Mouse (Mus musculus) forebrain, embryonic 13.5 days (tissue): ENCODE data around the gene Syt9. TPM values are rescaled to one million over a fixed set of nuclear protein-coding genes. Genes with fewer than 3 reads are reported as not detected.
A peak's percentile ranks its signal among the peaks of the same experiment; 100 is the strongest.

Experiments
- ATAC-seq: fragments of 200-750 bp; cut with Nextera tagmentation; 2 replicates; pipeline ENCODE4 v1.8.0; 2017
- H3K27ac ChIP-seq: fragments of 300-500 bp; sonication (generic); 2 replicates; pipeline ENCODE4 v1.5.1; 2015; ENCODE audit warnings: inconsistent platforms, mild to moderate bottlenecking, moderate library complexity
- H3K27me3 ChIP-seq: fragments of 300-500 bp; sonication (generic); 2 replicates; pipeline ENCODE4 v1.6.1; 2015; ENCODE audit warnings: mild to moderate bottlenecking, inconsistent platforms
- H3K36me3 ChIP-seq: fragments of 300-500 bp; sonication (generic); 2 replicates; pipeline ENCODE4 v1.6.1; 2015; ENCODE audit warnings: mild to moderate bottlenecking, inconsistent platforms; ENCODE audit not compliant: poor library complexity, severe bottlenecking
- H3K4me1 ChIP-seq: fragments of 300-500 bp; sonication (generic); 2 replicates; pipeline ENCODE4 v1.6.1; 2015; ENCODE audit warnings: inconsistent platforms
- H3K4me2 ChIP-seq: fragments of 300-500 bp; sonication (generic); 2 replicates; pipeline ENCODE4 v1.6.1; 2015; ENCODE audit warnings: inconsistent platforms, mild to moderate bottlenecking, moderate library complexity
- H3K4me3 ChIP-seq: fragments of 300-500 bp; sonication (generic); 2 replicates; pipeline ENCODE4 v1.5.1; 2015; ENCODE audit warnings: mild to moderate bottlenecking, inconsistent platforms
- H3K9ac ChIP-seq: fragments of 300-500 bp; sonication (generic); 2 replicates; pipeline ENCODE4 v1.6.1; 2015; ENCODE audit warnings: mild to moderate bottlenecking, inconsistent platforms
- H3K9me3 ChIP-seq: fragments of 300-500 bp; sonication (generic); replicated peaks from 2 replicates; pipeline ENCODE4 v1.6.1; 2016; ENCODE audit warnings: inconsistent platforms
- WGBS: fragments of 180-500 bp; shearing (Covaris S2); methylation state at CpG from one replicate; pipeline ENCODE4 v1.1.7; 2015; 5-methylcytosine and 5-hydroxymethylcytosine counted together
- polyA plus RNA-seq: library from polyadenylated mRNA; unstranded; fragments of >200 nt; fragmentation: Nextera tagmentation; extraction: Ambion mirVana; gene quantifications from 2 replicates; pipeline ENCODE4 v1.2.1, GENCODE M21; 2015

Gene Syt9
- polyA plus RNA-seq, 1 experiment from 2014 or later = 4.6 TPM

- H3K27me3 ChIP-seq = no peaks in the 10 kb centered on the region
- no peak overlapping the region for H3K9ac ChIP-seq
- H3K4me1 ChIP-seq = no peaks in the 10 kb centered on the region
- 22% methylated on average over 1 of the region's 1 CpGs for WGBS
- peak; percentile 70 for ATAC-seq
- H3K4me2 ChIP-seq = no peak overlapping the region
- H3K9me3 ChIP-seq = no peaks in the 10 kb centered on the region
- no peak overlapping the region for H3K27ac ChIP-seq
- no peaks in the 10 kb centered on the region for H3K36me3 ChIP-seq
- no peak overlapping the region for H3K4me3 ChIP-seq
Measured at GRCm38 (mm10) chr7:107526299-107526698, 155.8 kb downstream of the Syt9 start.

- Histone ChIP-seq H3K27ac (no peak overlapping the region), H3K27me3 (no peaks in the 10 kb centered on the region), H3K4me3 (no peak overlapping the region), H3K4me1 (no peaks in the 10 kb centered on the region), H3K4me2 (no peak overlapping the region), H3K9ac (no peak overlapping the region), H3K9me3 (no peaks in the 10 kb centered on the region), H3K36me3 (no peaks in the 10 kb centered on the region)
- peak; percentile 73 for ATAC-seq
- 70% methylated on average over 3 of the region's 3 CpGs for WGBS
Measured at GRCm38 (mm10) chr7:107528169-107528772, 157.7 kb downstream of the Syt9 start.

GRCm38 (mm10) chr7:107529364-107529763 is 158.8 kb downstream of the Syt9 start:
- no peaks in the 10 kb centered on the region for H3K9me3 ChIP-seq
- H3K4me3 ChIP-seq = no peak overlapping the region
- WGBS = 84% methylated on average over 5 of the region's 5 CpGs
- H3K4me2 ChIP-seq = no peak overlapping the region
- no peak overlapping the region for H3K9ac ChIP-seq
- ATAC-seq = no peak
- H3K27ac ChIP-seq = no peak overlapping the region
- H3K4me1 ChIP-seq = no peaks in the 10 kb centered on the region
- H3K36me3 ChIP-seq = no peaks in the 10 kb centered on the region
- no peaks in the 10 kb centered on the region for H3K27me3 ChIP-seq

GRCm38 (mm10) chr7:107535311-107535710 is 164.8 kb downstream of the Syt9 start:
- H3K9ac ChIP-seq = no peak overlapping the region
- no peak for ATAC-seq
- H3K27ac ChIP-seq = no peak overlapping the region
- 84% methylated on average over 4 of the region's 4 CpGs for WGBS
- H3K4me2 ChIP-seq = no peak overlapping the region
- no peaks in the 10 kb centered on the region for H3K36me3 ChIP-seq
- H3K27me3 ChIP-seq = no peaks in the 10 kb centered on the region
- no peaks in the 10 kb centered on the region for H3K9me3 ChIP-seq
- no peaks in the 10 kb centered on the region for H3K4me1 ChIP-seq
- H3K4me3 ChIP-seq = no peak overlapping the region

- Histone ChIP-seq H3K27ac (no peak overlapping the region), H3K27me3 (no peaks in the 10 kb centered on the region), H3K4me1 (no peaks in the 10 kb centered on the region), H3K36me3 (no peaks in the 10 kb centered on the region), H3K4me2 (no peak overlapping the region), H3K9ac (no peak overlapping the region), H3K9me3 (no peaks in the 10 kb centered on the region), H3K4me3 (no peak overlapping the region)
- no peak for ATAC-seq
- WGBS = 22% methylated on average over 6 of the region's 6 CpGs
Measured at GRCm38 (mm10) chr7:107536516-107536915, 166.0 kb downstream of the Syt9 start.

GRCm38 (mm10) chr7:107540034-107540433 is 169.5 kb downstream of the Syt9 start:
- H3K9me3 ChIP-seq = no peaks in the 10 kb centered on the region
- no peak overlapping the region for H3K9ac ChIP-seq
- H3K4me3 ChIP-seq = no peak overlapping the region
- no peaks in the 10 kb centered on the region for H3K4me1 ChIP-seq
- no peak overlapping the region for H3K4me2 ChIP-seq
- no peak overlapping the region for H3K27ac ChIP-seq
- no peak for ATAC-seq
- H3K27me3 ChIP-seq = no peaks in the 10 kb centered on the region
- 66% methylated on average over 4 of the region's 4 CpGs for WGBS
- no peaks in the 10 kb centered on the region for H3K36me3 ChIP-seq

- Histone ChIP-seq H3K9ac (no peak overlapping the region), H3K36me3 (no peaks in the 10 kb centered on the region), H3K4me2 (no peak overlapping the region), H3K9me3 (no peaks in the 10 kb centered on the region), H3K4me1 (no peaks in the 10 kb centered on the region), H3K27ac (no peak overlapping the region), H3K4me3 (no peak overlapping the region), H3K27me3 (no peaks in the 10 kb centered on the region)
- ATAC-seq = no peak
- 53% methylated on average over 1 of the region's 1 CpGs for WGBS
Measured at GRCm38 (mm10) chr7:107545011-107545410, 174.5 kb downstream of the Syt9 start.

GRCm38 (mm10) chr7:107547872-107548271 is 177.3 kb downstream of the Syt9 start:
- H3K4me3 ChIP-seq = no peak overlapping the region
- no peak overlapping the region for H3K9ac ChIP-seq
- H3K4me2 ChIP-seq = no peak overlapping the region
- H3K27me3 ChIP-seq = no peaks in the 10 kb centered on the region
- no peaks in the 10 kb centered on the region for H3K36me3 ChIP-seq
- H3K9me3 ChIP-seq = no peaks in the 10 kb centered on the region
- no peaks in the 10 kb centered on the region for H3K4me1 ChIP-seq
- WGBS = 94% methylated on average over 3 of the region's 3 CpGs
- no peak for ATAC-seq
- no peak overlapping the region for H3K27ac ChIP-seq

GRCm38 (mm10) chr7:107553461-107553860 is 182.9 kb downstream of the Syt9 start:
- Histone ChIP-seq H3K27ac (no peak overlapping the region), H3K4me1 (no peaks in the 10 kb centered on the region), H3K4me3 (no peak overlapping the region), H3K9ac (no peak overlapping the region), H3K27me3 (no peaks in the 10 kb centered on the region), H3K36me3 (no peaks in the 10 kb centered on the region), H3K9me3 (no peaks in the 10 kb centered on the region), H3K4me2 (no peak overlapping the region)
- ATAC-seq = no peak
- 83% methylated on average over 1 of the region's 1 CpGs for WGBS

- no peak for ATAC-seq
- H3K4me1 ChIP-seq = no peaks in the 10 kb centered on the region
- no peak overlapping the region for H3K4me3 ChIP-seq
- no peak overlapping the region for H3K4me2 ChIP-seq
- H3K9ac ChIP-seq = no peak overlapping the region
- H3K27ac ChIP-seq = no peak overlapping the region
- no peaks in the 10 kb centered on the region for H3K27me3 ChIP-seq
- no peaks in the 10 kb centered on the region for H3K36me3 ChIP-seq
- H3K9me3 ChIP-seq = no peaks in the 10 kb centered on the region
- WGBS = 78% methylated on average over 3 of the region's 3 CpGs
Measured at GRCm38 (mm10) chr7:107555906-107556305, 185.4 kb downstream of the Syt9 start.

GRCm38 (mm10) chr7:107560675-107561074 is 190.1 kb downstream of the Syt9 start:
- Histone ChIP-seq H3K4me3 (no peak overlapping the region), H3K27ac (no peak overlapping the region), H3K27me3 (no peaks in the 10 kb centered on the region), H3K36me3 (no peaks in the 10 kb centered on the region), H3K9ac (no peak overlapping the region), H3K4me2 (no peak overlapping the region), H3K9me3 (no peaks in the 10 kb centered on the region), H3K4me1 (no peaks in the 10 kb centered on the region)
- 77% methylated on average over 2 of the region's 2 CpGs for WGBS
- ATAC-seq = no peak

- Histone ChIP-seq H3K9me3 (no peaks in the 10 kb centered on the region), H3K4me1 (no peaks in the 10 kb centered on the region), H3K4me2 (no peak overlapping the region), H3K4me3 (no peak overlapping the region), H3K36me3 (no peaks in the 10 kb centered on the region), H3K27me3 (no peaks in the 10 kb centered on the region), H3K27ac (no peak overlapping the region), H3K9ac (no peak overlapping the region)
- ATAC-seq = no peak
- 94% methylated on average over 3 of the region's 3 CpGs for WGBS
Measured at GRCm38 (mm10) chr7:107561584-107561983, 191.1 kb downstream of the Syt9 start.

GRCm38 (mm10) chr7:107563727-107564126 is 193.2 kb downstream of the Syt9 start:
- Histone ChIP-seq H3K27ac (no peak overlapping the region), H3K4me1 (no peaks in the 10 kb centered on the region), H3K36me3 (no peaks in the 10 kb centered on the region), H3K4me3 (no peak overlapping the region), H3K27me3 (no peaks in the 10 kb centered on the region), H3K9me3 (no peaks in the 10 kb centered on the region), H3K9ac (no peak overlapping the region), H3K4me2 (no peak overlapping the region)
- WGBS = 29% methylated on average over 2 of the region's 2 CpGs
- no peak for ATAC-seq
